Comparison of ENCODE assay signal across 20 mouse cellular contexts in the genomic region with DNA sequence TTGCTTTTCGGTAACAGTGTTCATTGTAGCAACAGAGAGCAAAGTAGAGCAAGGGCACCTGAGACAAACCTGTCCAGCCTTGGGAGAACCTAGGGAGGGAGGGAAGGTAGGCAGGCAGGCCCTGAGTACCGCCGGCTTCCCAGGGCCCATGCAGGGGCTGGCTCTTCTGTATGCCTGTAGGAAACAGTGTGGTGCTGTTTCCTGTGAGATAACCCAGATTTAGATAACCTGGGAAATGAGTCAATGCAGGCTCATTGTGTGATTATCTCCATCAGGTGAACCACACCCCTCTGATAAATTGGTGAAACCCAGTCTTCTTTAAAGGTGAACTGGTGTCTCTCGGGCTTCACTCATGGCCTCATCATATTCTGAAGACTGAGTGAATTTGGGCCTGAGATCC.
"Had no signal": no experiment of that assay in that cellular context is flagged by ENCODE, and none has a peak within 500 bp of the region (broad histone marks: within the 10 kb centered on the region; RNA-seq: fewer than 3 reads in every experiment).

No protein-coding gene starts in this region.

- H3K9me3 ChIP-seq: limb, embryonic 15.5 days; stomach, embryonic 15.5 days had no signal

- H3K27ac ChIP-seq: left cerebral cortex, adult 2 months; limb, embryonic 15.5 days; liver, embryonic 14.5 days; stomach, embryonic 15.5 days had no signal

- DNase-seq: kidney, adult 18-20 months; kidney, adult 9 months; kidney, postnatal 14 days; kidney, postnatal 4 days; layer of hippocampus, postnatal 36 days; liver, postnatal 0 days; lung, embryonic 14.5 days; lung, postnatal 10 days; lung, postnatal 4 days; midbrain, embryonic 14.5 days; retina, postnatal 1 day; right cerebral cortex, postnatal 25 days; spleen, adult 18-20 months; thymus, postnatal 36 days had no signal

- ATAC-seq: liver, postnatal 0 days had no signal

- H3K4me3 ChIP-seq: left cerebral cortex, adult 2 months; limb, embryonic 15.5 days; stomach, embryonic 15.5 days had no signal

- H3K4me2 ChIP-seq: limb, embryonic 15.5 days; liver, embryonic 11.5 days; lung, embryonic 14.5 days; midbrain, embryonic 11.5 days; stomach, embryonic 15.5 days had no signal

- H3K9ac ChIP-seq: limb, embryonic 15.5 days; liver, embryonic 14.5 days; liver, postnatal 0 days; lung, embryonic 14.5 days; stomach, embryonic 15.5 days had no signal

- H3K36me3 ChIP-seq: limb, embryonic 15.5 days; stomach, embryonic 15.5 days had no signal

- H3K27me3 ChIP-seq: limb, embryonic 15.5 days; stomach, embryonic 15.5 days had no signal
